Mouse (Mus musculus) forebrain, embryonic 14.5 days (tissue): ENCODE measurements at regions not wholly inside any gene's neighbourhood (a gene's known extent, or its start where the extent isn't known, plus 50 kb on each side); places are given as distances from the start of the nearest gene placed in this dataset.

Experiments used
- ATAC-seq: fragments of 200-750 bp; cut with Nextera tagmentation; 2 replicates; pipeline ENCODE4 v1.8.0; 2017; ENCODE audit warnings: mild to moderate bottlenecking, moderate library complexity
- DNase-seq: peaks from one replicate; pipeline ENCODE4 v3.0.0-alpha.2; 2015; ENCODE audit warnings: low spot score
- H3K27ac ChIP-seq: fragments of 300-500 bp; sonication (generic); 2 replicates; pipeline ENCODE4 v1.5.1; 2014; ENCODE audit warnings: low read depth, mild to moderate bottlenecking, control low read depth, low read length, moderate library complexity
- H3K27me3 ChIP-seq: fragments of 300-500 bp; sonication (generic); replicated peaks from 2 replicates; pipeline ENCODE4 v1.6.1; 2014; ENCODE audit warnings: low read length, control low read depth, mixed read lengths; ENCODE audit not compliant: control insufficient read depth, insufficient read depth
- H3K36me3 ChIP-seq: fragments of 300-500 bp; sonication (generic); 2 replicates; pipeline ENCODE4 v1.6.1; 2014; ENCODE audit warnings: low read length, control low read depth; ENCODE audit not compliant: control insufficient read depth, insufficient read depth
- H3K4me1 ChIP-seq: fragments of 300-500 bp; sonication (generic); 2 replicates; pipeline ENCODE4 v1.6.1; 2014; ENCODE audit warnings: antibody characterized with exemption, low read length, control low read depth; ENCODE audit not compliant: control insufficient read depth, insufficient read depth
- H3K4me2 ChIP-seq: fragments of 300-500 bp; sonication (generic); 2 replicates; pipeline ENCODE4 v1.6.1; 2014; ENCODE audit warnings: mild to moderate bottlenecking, control low read depth, low read length
- H3K4me3 ChIP-seq: fragments of 300-500 bp; sonication (generic); 2 replicates; pipeline ENCODE4 v1.5.1; 2014; ENCODE audit warnings: low read depth, low read length, control low read depth
- H3K9ac ChIP-seq: fragments of 300-500 bp; sonication (generic); 2 replicates; pipeline ENCODE4 v1.6.1; 2014; ENCODE audit warnings: mild to moderate bottlenecking, low read length, control low read depth, moderate library complexity
- H3K9me3 ChIP-seq: fragments of 300-500 bp; sonication (generic); replicated peaks from 2 replicates; pipeline ENCODE4 v1.6.1; 2016; ENCODE audit warnings: low read length, control low read depth, mixed read lengths; ENCODE audit not compliant: control insufficient read depth
- WGBS: fragments of 180-500 bp; shearing (Covaris S2); extraction: QIAGEN DNeasy Blood & Tissue Kit; methylation state at CpG from one replicate; pipeline ENCODE4 v1.1.7; 2014; 5-methylcytosine and 5-hydroxymethylcytosine counted together

DNA sequence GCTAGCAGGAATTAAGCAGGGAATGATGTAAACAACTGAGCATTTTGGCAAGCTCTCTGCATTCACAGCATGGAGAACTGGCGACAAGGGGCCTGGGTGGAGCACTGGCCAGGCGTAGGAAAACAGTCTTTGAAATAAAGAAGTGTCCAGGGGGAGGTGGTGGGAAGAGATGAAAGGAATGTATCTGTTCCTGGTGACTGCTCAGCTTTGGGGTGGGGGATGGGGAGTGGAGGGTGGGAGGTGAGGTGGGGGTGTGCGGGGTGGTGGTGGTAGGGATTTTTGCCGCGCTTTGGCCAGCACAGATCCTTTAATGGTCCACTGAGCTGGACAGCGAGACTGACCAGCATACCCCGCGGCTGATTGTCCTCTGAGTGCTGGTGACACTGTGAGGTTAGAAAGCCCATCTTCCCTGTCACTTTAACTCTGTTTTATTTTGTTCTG lies 56.5 kb upstream of the Flt1 start:
- DNase-seq (no peak), ATAC-seq (no peak)
- H3K27ac ChIP-seq = no peak overlapping the region
- H3K4me3 ChIP-seq = no peak overlapping the region
- H3K4me2 ChIP-seq = no peak overlapping the region
- H3K9me3 ChIP-seq = no peaks in the 10 kb centered on the region
- 17% methylated on average over 8 of the region's 8 CpGs for WGBS
- no peaks in the 10 kb centered on the region for H3K27me3 ChIP-seq
- H3K9ac ChIP-seq = no peak overlapping the region
- H3K36me3 ChIP-seq = no peaks in the 10 kb centered on the region
- H3K4me1 ChIP-seq = no peaks in the 10 kb centered on the region

DNA sequence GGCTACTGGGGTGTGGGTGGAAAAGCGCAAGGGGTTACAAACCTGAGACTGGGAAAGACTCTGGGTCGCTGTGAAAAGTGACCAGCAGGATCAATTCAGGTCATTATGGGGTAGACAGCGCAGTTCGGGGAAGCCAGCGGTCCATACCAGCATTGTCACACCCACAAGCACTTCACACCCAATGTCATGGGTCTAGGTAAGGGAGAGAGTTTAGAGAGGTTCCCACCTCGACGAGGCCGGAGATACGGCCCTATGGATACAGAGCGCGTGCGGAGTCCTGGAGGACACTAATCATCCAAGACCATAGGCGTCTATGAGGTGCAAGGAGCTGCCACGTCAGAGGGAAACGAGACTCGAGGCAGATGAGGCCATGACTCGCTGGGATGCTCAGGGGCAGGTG lies 55.4 kb upstream of the Flt1 start:
- WGBS = 95% methylated on average over 17 of the region's 17 CpGs

DNA sequence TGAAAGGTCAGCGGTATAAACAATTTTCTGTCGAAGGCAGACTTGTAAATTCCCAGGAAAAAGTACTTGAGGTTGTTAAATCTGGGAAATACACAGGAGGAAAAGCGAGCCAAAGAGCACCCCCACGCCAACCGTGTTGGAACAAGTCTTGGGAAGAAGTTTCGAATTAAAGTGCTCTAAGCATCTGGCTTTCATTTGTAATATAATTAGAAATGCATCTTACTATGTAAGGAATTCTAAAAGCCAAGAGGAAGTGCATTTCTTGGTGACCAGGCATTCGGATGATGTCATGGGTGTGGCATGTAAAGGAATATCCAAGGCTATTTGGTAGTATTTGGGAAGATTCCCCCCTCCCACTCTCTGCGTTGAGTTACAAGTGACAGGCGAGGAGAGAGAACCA lies 52.7 kb upstream of the Flt1 start:
- Histone ChIP-seq H3K4me1 (no peaks in the 10 kb centered on the region), H3K36me3 (no peaks in the 10 kb centered on the region), H3K4me2 (no peak overlapping the region), H3K27me3 (no peaks in the 10 kb centered on the region), H3K27ac (no peak overlapping the region), H3K4me3 (no peak overlapping the region), H3K9ac (no peak overlapping the region), H3K9me3 (no peaks in the 10 kb centered on the region)
- DNase-seq = no peak
- no peak for ATAC-seq
- 87% methylated on average over 9 of the region's 9 CpGs for WGBS

More for the DNA sequence above, 55.4 kb upstream of the Flt1 start:
- Histone ChIP-seq H3K9me3 (no peaks in the 10 kb centered on the region), H3K9ac (no peak overlapping the region), H3K27me3 (no peaks in the 10 kb centered on the region), H3K4me2 (no peak overlapping the region), H3K36me3 (no peaks in the 10 kb centered on the region), H3K27ac (no peak overlapping the region), H3K4me3 (no peak overlapping the region), H3K4me1 (no peaks in the 10 kb centered on the region)
- DNase-seq (no peak), ATAC-seq (no peak)
